Mouse (Mus musculus): ENCODE results near the gene Pex14. TPM values are rescaled to one million over a fixed set of nuclear protein-coding genes. Genes with fewer than 3 reads are reported as not detected.

The Pex14 gene
- polyA plus RNA-seq, 1 experiment from 2014 or later, result 46.0 TPM

GRCm38 (mm10) chr4:149136982-149137770, 37.5 kb upstream of the Pex14 start, which contains the start of gene Cenps:
TSS of gene Cenps (minus strand) at chr4:149137629.
- H3K27me3 ChIP-seq (replicated peaks; ENCODE audit: control insufficient read depth, insufficient read depth, low read length), result no peaks in the 10 kb centered on the region
- peak within 1 kb of the TSS; percentile 78 for H3K27ac ChIP-seq (ENCODE audit: low read depth)
- peak; percentile 90 for ATAC-seq (replicated peaks; ENCODE audit: low FRiP score, low TSS enrichment, low read depth)
- WGBS, result 1% methylated on average over 68 of the region's 68 CpGs
- no peaks in the 10 kb centered on the region for H3K9me3 ChIP-seq (ENCODE audit: control insufficient read depth, low read length)
- peak; percentile 99 for DNase-seq (ENCODE audit: low spot score)
- H3K4me1 ChIP-seq (replicated peaks; ENCODE audit: control insufficient read depth, insufficient read depth, low read length), result peaks cover 5% of the 10 kb centered on the region; the same call in 1 of the 2 replicates
- H3K4me2 ChIP-seq (ENCODE audit: low read length), result peak within 1 kb of the TSS; percentile 69
- peak within 1 kb of the TSS; percentile 65 for H3K4me3 ChIP-seq (ENCODE audit: low read depth, low read length)
- no peaks in the 10 kb centered on the region for H3K36me3 ChIP-seq (ENCODE audit: control insufficient read depth, insufficient read depth, low read length)
- peak within 1 kb of the TSS; percentile 68 for H3K9ac ChIP-seq (ENCODE audit: low read length)

- H3K27ac ChIP-seq (ENCODE audit: low read depth), result 0 out of 2 replicates have a peak overlapping the region, but pooled peaks have one; percentile 78
- H3K4me2 ChIP-seq (ENCODE audit: low read length), result peak overlapping the region; percentile 69
- no peaks in the 10 kb centered on the region for H3K9me3 ChIP-seq (ENCODE audit: control insufficient read depth, low read length)
- peak overlapping the region; percentile 65 for H3K4me3 ChIP-seq (ENCODE audit: low read depth, low read length)
- no peaks in the 10 kb centered on the region for H3K27me3 ChIP-seq (replicated peaks; ENCODE audit: control insufficient read depth, insufficient read depth, low read length)
- peaks cover 6% of the 10 kb centered on the region; the same call in 1 of the 2 replicates for H3K36me3 ChIP-seq (ENCODE audit: control insufficient read depth, insufficient read depth, low read length)
- peak overlapping the region; percentile 68 for H3K9ac ChIP-seq (ENCODE audit: low read length)
- 69% methylated on average over 18 of the region's 18 CpGs for WGBS
- peaks cover 5% of the 10 kb centered on the region; the same call in 1 of the 2 replicates for H3K4me1 ChIP-seq (replicated peaks; ENCODE audit: control insufficient read depth, insufficient read depth, low read length)
- ATAC-seq (replicated peaks; ENCODE audit: low FRiP score, low TSS enrichment, low read depth), result peak; percentile 14; the same call in 1 of the 2 replicates
- DNase-seq (ENCODE audit: low spot score), result no peak
These were observed 36.6 kb upstream of the Pex14 start for GRCm38 (mm10) chr4:149136116-149136850.

- Histone ChIP-seq H3K4me3 (ENCODE audit: low read depth, low read length) (no peak overlapping the region), H3K4me1 (replicated peaks; ENCODE audit: control insufficient read depth, insufficient read depth, low read length) (peaks cover 5% of the 10 kb centered on the region; the same call in 1 of the 2 replicates), H3K27me3 (replicated peaks; ENCODE audit: control insufficient read depth, insufficient read depth, low read length) (no peaks in the 10 kb centered on the region), H3K27ac (ENCODE audit: low read depth) (no peak overlapping the region), H3K9ac (ENCODE audit: low read length) (no peak overlapping the region), H3K4me2 (ENCODE audit: low read length) (no peak overlapping the region), H3K36me3 (ENCODE audit: control insufficient read depth, insufficient read depth, low read length) (peaks cover 22% of the 10 kb centered on the region), H3K9me3 (ENCODE audit: control insufficient read depth, low read length) (no peaks in the 10 kb centered on the region)
- DNase-seq (ENCODE audit: low spot score) (no peak), ATAC-seq (replicated peaks; ENCODE audit: low FRiP score, low TSS enrichment, low read depth) (no peak)
- WGBS, result 78% methylated on average over 5 of the region's 5 CpGs
These were observed 33.7 kb upstream of the Pex14 start for GRCm38 (mm10) chr4:149133395-149133794.

- no peak overlapping the region for H3K27ac ChIP-seq (ENCODE audit: low read depth)
- 78% methylated on average over 21 of the region's 21 CpGs for WGBS
- H3K9ac ChIP-seq (ENCODE audit: low read length), result no peak overlapping the region
- no peak overlapping the region for H3K4me2 ChIP-seq (ENCODE audit: low read length)
- H3K9me3 ChIP-seq (ENCODE audit: control insufficient read depth, low read length), result no peaks in the 10 kb centered on the region
- no peak overlapping the region for H3K4me3 ChIP-seq (ENCODE audit: low read depth, low read length)
- peaks cover 5% of the 10 kb centered on the region; the same call in 1 of the 2 replicates for H3K4me1 ChIP-seq (replicated peaks; ENCODE audit: control insufficient read depth, insufficient read depth, low read length)
- ATAC-seq (replicated peaks; ENCODE audit: low FRiP score, low TSS enrichment, low read depth) (no peak), DNase-seq (ENCODE audit: low spot score) (no peak)
- H3K27me3 ChIP-seq (replicated peaks; ENCODE audit: control insufficient read depth, insufficient read depth, low read length), result no peaks in the 10 kb centered on the region
- peaks cover 22% of the 10 kb centered on the region for H3K36me3 ChIP-seq (ENCODE audit: control insufficient read depth, insufficient read depth, low read length)
These were observed 32.3 kb upstream of the Pex14 start for GRCm38 (mm10) chr4:149131789-149132565.

GRCm38 (mm10) chr4:149131021-149131752, 31.5 kb upstream of the Pex14 start:
- Histone ChIP-seq H3K27me3 (replicated peaks; ENCODE audit: control insufficient read depth, insufficient read depth, low read length) (no peaks in the 10 kb centered on the region), H3K4me1 (replicated peaks; ENCODE audit: control insufficient read depth, insufficient read depth, low read length) (peaks cover 3% of the 10 kb centered on the region; the same call in 1 of the 2 replicates), H3K27ac (ENCODE audit: low read depth) (no peak overlapping the region), H3K4me3 (ENCODE audit: low read depth, low read length) (no peak overlapping the region), H3K9me3 (ENCODE audit: control insufficient read depth, low read length) (no peaks in the 10 kb centered on the region), H3K4me2 (ENCODE audit: low read length) (no peak overlapping the region), H3K36me3 (ENCODE audit: control insufficient read depth, insufficient read depth, low read length) (peaks cover 22% of the 10 kb centered on the region), H3K9ac (ENCODE audit: low read length) (no peak overlapping the region)
- no peak for ATAC-seq (replicated peaks; ENCODE audit: low FRiP score, low TSS enrichment, low read depth)
- no peak for DNase-seq (ENCODE audit: low spot score)
- WGBS, result 90% methylated on average over 23 of the region's 23 CpGs

- ATAC-seq (replicated peaks; ENCODE audit: low FRiP score, low TSS enrichment, low read depth) (no peak), DNase-seq (ENCODE audit: low spot score) (no peak)
- WGBS, result 75% methylated on average over 18 of the region's 18 CpGs
- H3K27me3 ChIP-seq (replicated peaks; ENCODE audit: control insufficient read depth, insufficient read depth, low read length), result no peaks in the 10 kb centered on the region
- peaks cover 8% of the 10 kb centered on the region; the same call in 1 of the 2 replicates for H3K4me1 ChIP-seq (replicated peaks; ENCODE audit: control insufficient read depth, insufficient read depth, low read length)
- H3K9me3 ChIP-seq (ENCODE audit: control insufficient read depth, low read length), result no peaks in the 10 kb centered on the region
- no peak overlapping the region for H3K9ac ChIP-seq (ENCODE audit: low read length)
- H3K4me2 ChIP-seq (ENCODE audit: low read length), result no peak overlapping the region
- no peak overlapping the region for H3K27ac ChIP-seq (ENCODE audit: low read depth)
- H3K36me3 ChIP-seq (ENCODE audit: control insufficient read depth, insufficient read depth, low read length), result peaks cover 22% of the 10 kb centered on the region
- no peak overlapping the region for H3K4me3 ChIP-seq (ENCODE audit: low read depth, low read length)
These were observed 28.8 kb upstream of the Pex14 start for GRCm38 (mm10) chr4:149128467-149128866.

- DNase-seq (ENCODE audit: low spot score), result no peak
- no peak for ATAC-seq (replicated peaks; ENCODE audit: low FRiP score, low TSS enrichment, low read depth)
- Histone ChIP-seq H3K36me3 (ENCODE audit: control insufficient read depth, insufficient read depth, low read length) (peaks cover 20% of the 10 kb centered on the region), H3K9me3 (ENCODE audit: control insufficient read depth, low read length) (no peaks in the 10 kb centered on the region), H3K27ac (ENCODE audit: low read depth) (no peak within 1 kb of the TSS), H3K9ac (ENCODE audit: low read length) (no peak within 1 kb of the TSS), H3K4me2 (ENCODE audit: low read length) (no peak within 1 kb of the TSS), H3K4me3 (ENCODE audit: low read depth, low read length) (no peak within 1 kb of the TSS), H3K27me3 (replicated peaks; ENCODE audit: control insufficient read depth, insufficient read depth, low read length) (no peaks in the 10 kb centered on the region), H3K4me1 (replicated peaks; ENCODE audit: control insufficient read depth, insufficient read depth, low read length) (peaks cover 8% of the 10 kb centered on the region; the same call in 1 of the 2 replicates)
- 86% methylated on average over 11 of the region's 11 CpGs for WGBS
These were observed 27.0 kb upstream of the Pex14 start, which contains the start of gene Cort for GRCm38 (mm10) chr4:149126663-149127062. TSS of gene Cort (minus strand) at chr4:149126763.

Data from intestine, embryonic 14.5 days (tissue).